Mouse (Mus musculus) retina, adult 2 months (tissue): ENCODE data around the gene Mtmr4.

Experiments used
- DNase-seq: peaks from one replicate; pipeline ENCODE4 v3.0.0-alpha.2; 2012; ENCODE audit warnings: low read depth, low spot score

Mtmr4 gene

GRCm38 (mm10) chr11:87591526-87592353 lies at the start of gene Mtmr4:
Mtmr4 (plus strand) TSS chr11:87592162.
- peak; percentile 97 for DNase-seq

- DNase-seq, result no peak
These were observed 49.7 kb upstream of the Mtmr4 start for GRCm38 (mm10) chr11:87542285-87542684.

GRCm38 (mm10) chr11:87542906-87543305 lies 49.1 kb upstream of the Mtmr4 start:
- DNase-seq, result no peak

GRCm38 (mm10) chr11:87553342-87553741 lies 38.6 kb upstream of the Mtmr4 start:
- no peak for DNase-seq

GRCm38 (mm10) chr11:87554386-87554785 lies 37.6 kb upstream of the Mtmr4 start:
- DNase-seq, result no peak

GRCm38 (mm10) chr11:87555106-87555703 lies 36.8 kb upstream of the Mtmr4 start:
- DNase-seq, result no peak

GRCm38 (mm10) chr11:87561208-87561607 lies 30.8 kb upstream of the Mtmr4 start:
- DNase-seq, result no peak

- DNase-seq, result no peak
These were observed 25.5 kb upstream of the Mtmr4 start, which contains the start of gene Gm11492 for GRCm38 (mm10) chr11:87566501-87566900. Gm11492 (plus strand) TSS chr11:87566653.

GRCm38 (mm10) chr11:87568255-87568953 lies 23.6 kb upstream of the Mtmr4 start, which contains the start of gene Sept4:
Sept4 (plus strand) TSS chr11:87568903.
- no peak for DNase-seq

GRCm38 (mm10) chr11:87570743-87571142 lies 21.2 kb upstream of the Mtmr4 start:
- no peak for DNase-seq

GRCm38 (mm10) chr11:87571361-87571950 lies 20.5 kb upstream of the Mtmr4 start:
- DNase-seq, result no peak

- DNase-seq, result no peak
These were observed 18.2 kb upstream of the Mtmr4 start for GRCm38 (mm10) chr11:87573751-87574150.

- DNase-seq, result no peak
These were observed 17.3 kb upstream of the Mtmr4 start for GRCm38 (mm10) chr11:87574520-87575180.

GRCm38 (mm10) chr11:87577601-87578248 lies 14.2 kb upstream of the Mtmr4 start:
- no peak for DNase-seq

GRCm38 (mm10) chr11:87578249-87578962 lies 13.6 kb upstream of the Mtmr4 start:
- DNase-seq, result no peak

GRCm38 (mm10) chr11:87578963-87579601 lies 12.9 kb upstream of the Mtmr4 start:
- no peak for DNase-seq

GRCm38 (mm10) chr11:87579713-87580112 lies 12.2 kb upstream of the Mtmr4 start:
- no peak for DNase-seq

- DNase-seq, result no peak
These were observed 11.3 kb upstream of the Mtmr4 start for GRCm38 (mm10) chr11:87580543-87581085.

GRCm38 (mm10) chr11:87581161-87581865 lies 10.6 kb upstream of the Mtmr4 start:
- DNase-seq, result no peak
